Mouse (Mus musculus): Measurements from ENCODE around the gene Pik3r2.
A peak's percentile ranks its signal among the peaks of the same experiment; 100 is the strongest.

Gene Pik3r2

DNA sequence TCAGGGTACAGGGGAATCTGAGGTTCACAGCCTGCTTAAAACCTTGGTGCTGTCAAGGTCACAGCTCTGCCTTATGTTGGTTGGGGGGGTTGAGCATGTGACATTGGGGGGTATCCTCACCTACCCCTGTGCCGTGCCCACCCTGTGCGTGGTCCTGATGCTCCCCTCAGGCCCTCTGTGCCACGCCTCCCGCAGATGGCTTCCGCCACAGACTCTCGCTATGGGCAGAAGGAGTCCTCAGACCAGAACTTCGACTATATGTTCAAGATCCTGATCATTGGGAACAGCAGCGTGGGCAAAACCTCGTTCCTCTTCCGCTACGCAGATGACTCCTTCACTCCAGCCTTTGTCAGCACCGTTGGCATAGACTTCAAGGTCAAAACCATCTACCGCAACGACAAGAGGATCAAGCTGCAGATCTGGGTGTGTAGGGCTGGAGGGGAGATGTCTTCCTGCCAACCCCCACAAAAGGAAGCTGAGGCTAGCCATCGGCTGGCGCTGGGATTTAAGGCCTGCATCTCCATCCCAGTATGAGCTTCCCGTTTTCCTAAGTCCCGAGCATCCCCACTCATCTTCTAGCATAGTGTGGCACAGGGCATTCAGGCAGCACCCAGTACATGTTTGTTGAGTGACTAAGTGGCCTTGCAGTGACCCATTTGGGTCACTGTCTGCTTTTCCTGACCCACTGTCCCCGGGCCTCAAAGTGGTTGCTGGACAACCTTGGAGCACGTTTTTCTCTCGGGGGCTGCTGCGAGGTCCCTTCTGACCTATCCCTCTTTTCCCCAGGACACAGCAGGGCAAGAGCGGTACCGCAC, 20.6 kb downstream of the Pik3r2 start:
- DNase-seq: no peak

DNA sequence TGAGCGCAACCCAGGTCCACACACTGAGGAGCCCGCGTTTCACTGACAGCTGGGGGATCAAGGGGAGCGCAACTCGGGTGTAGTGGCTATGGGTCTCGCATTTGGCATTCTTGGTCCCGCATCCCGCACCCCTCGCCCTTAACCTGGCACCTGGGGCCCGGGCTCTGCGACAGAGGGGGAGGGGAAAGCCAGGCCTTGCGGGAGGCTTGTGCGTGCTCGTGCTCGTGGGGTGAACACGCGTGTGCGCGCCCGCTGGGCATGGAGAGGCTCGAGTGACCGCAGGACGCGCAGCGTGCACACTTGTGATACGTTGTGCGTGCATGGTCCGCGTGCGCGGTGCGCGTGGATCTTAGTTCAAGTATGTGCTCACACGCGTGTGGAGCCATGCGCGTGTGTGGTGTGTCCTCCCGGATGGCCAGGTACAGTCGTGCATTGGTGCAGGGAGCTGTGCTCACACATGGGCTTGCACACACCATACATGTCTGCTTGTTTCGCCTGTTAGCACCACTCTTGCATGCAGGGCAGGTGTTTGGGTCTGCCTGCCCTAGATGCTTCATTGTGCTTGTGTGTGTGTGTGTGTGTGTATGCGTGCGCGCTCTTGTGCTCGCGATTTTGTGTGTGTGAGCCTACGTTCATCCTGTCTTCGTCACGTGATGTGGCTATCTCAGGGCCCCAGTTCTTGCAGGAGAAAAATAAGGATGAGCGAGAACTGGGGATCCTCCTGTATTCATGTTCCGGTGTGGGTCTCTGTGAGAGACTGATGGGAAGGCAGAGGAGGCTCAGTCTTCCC, 21.4 kb downstream of the Pik3r2 start:
- no peak for DNase-seq

DNA sequence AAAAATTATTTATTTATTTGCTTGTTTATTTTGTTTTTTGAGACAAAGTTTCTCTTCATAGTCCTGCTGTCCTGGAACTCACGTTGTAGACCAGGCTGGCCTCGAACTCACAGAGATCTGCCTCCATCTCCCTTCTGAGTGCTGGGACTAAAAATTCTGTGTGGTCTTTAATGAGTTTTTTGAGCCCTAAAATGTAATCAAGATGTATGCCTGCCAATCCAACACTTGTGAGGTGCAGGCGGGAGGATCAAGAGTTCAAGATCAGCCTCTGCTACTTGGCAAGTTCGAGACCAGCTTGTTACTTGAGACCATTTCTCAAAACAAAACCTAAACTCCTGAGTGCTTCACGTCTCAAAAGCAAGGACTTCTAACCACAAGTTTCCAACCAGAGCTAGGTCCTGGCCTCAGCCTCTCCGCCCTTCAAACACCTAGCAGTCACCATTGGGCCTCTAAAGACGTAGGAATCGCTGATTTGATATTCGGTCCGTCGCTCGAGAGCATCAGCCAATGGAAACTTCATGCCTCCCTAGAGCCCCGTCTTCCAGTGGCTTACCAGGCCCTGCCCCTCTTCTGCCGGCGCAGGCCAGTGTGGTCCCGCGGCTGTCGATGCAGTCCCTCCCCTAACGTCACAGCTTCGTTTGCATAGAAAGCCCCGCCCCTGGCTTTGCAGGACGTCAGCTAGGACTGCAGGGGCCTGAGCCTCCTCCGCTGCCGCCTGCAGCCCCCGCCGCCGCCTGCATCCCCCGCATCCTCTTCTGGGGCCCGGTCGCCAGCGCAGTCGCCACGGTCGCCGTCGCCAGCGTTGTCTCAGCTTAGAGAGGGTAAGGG, 22.3 kb downstream of the Pik3r2 start, which contains the start of gene Rab3a:
Rab3a (plus strand) TSS at position 637 of the 828 bp plus-strand sequence.
- DNase-seq: peak; percentile 96

DNA sequence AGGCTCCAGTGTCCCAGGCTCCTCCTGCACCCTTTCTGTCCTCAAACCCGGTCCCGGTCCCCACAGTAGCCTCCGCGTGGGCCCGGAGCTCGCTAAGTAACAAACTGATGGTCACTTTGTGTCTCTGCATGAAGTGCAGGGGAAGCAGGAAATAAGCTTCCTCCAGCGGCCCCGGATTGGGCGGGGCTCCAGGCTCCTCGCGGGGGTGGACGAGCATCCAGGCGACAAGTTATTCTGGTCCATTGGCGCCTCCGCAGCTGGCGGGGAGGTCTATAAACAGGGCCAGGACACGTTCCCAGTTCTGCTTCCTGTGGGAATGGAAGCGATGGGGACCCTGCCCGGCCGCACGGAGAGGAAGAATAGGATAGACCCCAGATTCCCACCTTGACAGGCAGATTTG, 23.4 kb downstream of the Pik3r2 start:
- peak; percentile 92 for DNase-seq

DNA sequence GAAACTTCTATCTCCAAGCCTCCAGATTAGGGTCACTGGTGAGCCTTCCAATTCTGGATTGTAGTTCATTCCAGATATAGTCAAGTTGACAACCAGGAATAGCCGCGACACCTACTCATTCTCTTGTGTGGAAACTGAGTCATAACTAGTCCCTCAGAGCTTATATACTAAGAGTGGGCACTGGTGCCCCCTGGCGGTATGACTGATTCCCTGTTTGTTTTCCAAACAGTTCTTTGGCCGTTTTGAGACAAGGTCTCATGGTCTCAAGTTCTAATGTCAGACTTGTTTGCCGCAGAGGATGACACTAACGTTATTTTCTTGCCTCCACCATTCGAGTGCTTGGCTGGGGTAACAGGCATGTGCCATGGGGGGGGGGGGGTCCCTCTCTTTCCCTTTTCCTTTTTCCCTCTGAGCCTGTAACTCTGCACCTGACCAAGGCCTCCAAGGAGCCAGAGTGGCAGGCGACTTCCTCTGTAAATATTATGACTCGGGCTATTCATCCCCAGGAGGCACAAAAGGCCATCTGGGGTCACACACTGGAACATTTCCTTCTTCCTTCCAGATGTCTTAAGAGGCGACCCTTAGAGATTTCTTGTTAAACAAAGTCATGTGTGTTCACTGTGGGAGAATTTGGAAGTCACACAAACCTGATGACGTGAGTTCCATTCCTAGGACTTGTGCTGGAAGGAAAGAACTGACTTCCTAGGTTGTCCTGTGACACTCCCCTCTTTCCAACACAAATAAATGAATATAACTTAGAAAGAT, 24.3 kb downstream of the Pik3r2 start:
- peak; percentile 88 for DNase-seq

DNA sequence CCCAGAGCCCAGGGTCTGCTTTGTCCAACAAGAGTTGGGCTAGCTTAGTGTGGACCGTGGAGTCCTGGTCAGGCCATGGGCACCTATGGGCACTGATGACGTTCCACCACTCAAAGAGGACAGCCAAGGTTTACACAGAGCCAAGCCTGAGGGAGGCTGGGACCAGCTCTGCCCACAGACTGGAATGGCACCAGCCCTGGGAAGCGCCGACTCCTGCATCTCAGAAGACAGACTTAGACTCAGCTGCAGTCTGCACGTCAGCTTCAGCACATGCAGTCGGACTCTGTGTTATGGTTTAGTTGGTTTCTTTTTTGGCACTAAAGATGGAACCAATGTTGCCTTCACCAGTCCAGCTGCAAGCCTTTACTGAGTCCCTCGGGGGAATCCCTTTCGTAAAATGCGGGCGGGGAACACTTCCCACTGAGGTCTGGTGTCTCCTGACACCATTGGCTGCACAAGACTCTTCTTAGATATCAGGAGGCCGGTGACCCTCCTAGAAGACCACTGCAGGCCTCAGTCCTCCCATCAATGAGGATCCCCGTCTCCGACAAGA, 26.3 kb downstream of the Pik3r2 start:
- DNase-seq: no peak

DNA sequence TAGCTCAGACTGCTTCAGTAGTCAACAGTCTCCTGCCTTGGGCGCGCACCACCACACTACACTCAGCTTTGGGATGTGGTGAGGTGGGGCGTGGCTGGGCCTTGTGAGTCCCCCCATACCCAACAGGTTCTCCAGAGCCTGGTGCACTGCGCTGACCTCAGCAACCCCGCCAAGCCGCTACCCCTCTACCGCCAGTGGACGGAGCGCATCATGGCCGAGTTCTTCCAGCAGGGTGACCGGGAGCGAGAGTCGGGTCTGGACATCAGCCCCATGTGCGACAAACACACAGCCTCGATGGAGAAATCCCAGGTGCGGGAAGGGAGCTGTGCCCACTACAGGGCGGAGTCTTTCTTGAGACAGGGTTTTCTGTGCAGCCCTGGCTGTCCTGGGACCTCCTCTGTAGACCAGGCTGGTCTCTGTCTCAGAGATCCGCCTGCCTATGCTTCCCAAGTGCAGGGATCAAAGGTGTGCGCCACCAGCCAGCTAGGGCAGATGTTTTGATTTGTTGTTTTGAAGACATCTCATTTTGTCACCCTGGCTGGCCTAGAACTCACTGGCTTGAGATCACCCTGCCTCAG, 27.3 kb downstream of the Pik3r2 start:
- DNase-seq: no peak

DNA sequence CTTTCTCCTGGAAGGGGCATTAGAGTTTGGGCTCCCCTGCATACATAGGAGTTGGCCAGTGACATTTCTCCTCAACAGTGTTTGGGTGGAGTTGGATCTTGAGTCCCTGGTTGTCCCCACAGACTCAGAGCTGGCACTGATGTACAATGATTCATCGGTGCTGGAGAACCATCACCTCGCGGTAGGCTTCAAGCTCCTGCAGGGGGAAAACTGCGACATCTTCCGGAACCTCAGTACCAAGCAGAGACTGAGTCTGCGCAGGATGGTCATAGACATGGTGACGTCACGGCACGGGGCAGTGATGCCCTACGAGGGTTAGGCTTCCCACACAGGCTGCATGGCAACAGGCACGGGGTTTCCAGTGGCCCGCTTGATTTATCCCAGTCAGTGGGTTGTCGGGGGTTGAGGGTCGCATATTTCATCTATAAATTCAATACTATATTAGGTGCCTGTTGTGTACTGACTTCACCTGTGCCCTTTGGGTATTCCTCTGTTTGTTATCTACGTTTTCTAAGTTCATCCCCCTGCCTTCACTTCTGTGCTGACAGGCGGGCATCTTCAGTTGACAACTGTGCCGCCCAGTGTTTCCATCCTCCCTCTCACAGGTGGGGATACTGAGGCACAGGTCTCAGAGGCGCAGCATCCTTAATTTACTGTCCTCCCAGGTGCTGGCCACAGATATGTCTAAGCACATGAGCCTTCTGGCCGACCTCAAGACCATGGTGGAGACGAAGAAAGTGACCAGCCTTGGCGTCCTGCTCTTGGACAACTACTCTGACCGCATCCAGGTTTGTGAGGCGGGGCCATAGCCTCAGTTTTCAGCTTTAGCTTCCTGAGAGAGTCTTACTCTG, 28.0 kb downstream of the Pik3r2 start:
- no peak for DNase-seq

DNA sequence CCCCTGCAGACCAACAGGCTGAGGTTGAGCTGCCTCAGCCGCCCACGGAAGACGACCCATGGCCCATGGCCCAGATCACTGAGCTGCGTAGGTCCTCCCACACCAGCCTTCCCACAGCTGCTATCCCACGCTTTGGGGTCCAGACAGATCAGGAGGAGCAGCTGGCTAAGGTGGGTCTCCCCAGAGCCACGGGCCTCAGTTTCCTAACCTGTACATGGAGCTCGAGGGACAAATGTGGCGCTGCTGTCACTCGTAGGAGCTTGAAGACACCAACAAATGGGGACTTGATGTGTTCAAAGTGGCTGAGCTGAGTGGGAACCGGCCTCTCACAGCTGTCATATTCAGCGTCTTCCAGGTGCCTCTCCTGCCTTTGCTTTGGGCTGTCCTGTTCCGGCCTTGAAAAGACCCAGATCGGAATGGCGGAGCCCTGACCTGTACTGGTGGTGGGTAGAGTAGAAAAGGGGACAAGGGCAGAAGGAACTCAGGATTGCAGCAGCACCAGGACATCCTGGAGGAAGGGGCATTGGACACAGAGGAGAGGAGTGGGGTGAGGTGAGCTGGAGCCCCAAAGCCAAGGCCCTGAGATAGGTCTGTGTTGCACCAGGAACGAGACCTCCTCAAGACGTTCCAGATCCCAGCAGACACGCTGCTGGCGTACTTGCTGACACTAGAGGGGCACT, 29.2 kb downstream of the Pik3r2 start:
- DNase-seq: no peak

DNA sequence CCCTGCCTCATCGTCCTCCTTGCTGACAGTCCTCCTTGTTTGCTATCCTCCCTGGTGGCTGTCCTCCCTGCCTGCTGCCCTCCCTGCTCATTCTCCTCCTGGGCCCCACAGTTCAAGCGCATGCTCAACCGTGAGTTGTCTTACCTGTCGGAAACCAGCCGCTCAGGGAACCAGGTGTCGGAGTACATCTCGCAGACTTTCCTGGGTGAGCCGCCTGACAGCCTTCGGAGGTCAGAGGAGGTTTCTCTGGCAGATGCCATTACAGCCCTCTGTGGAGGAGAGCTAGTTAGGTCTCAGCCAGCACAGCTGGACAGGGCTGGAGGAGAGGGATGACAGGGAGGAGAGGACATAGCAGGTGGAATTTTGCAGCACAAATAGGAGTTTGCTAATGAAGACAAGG, 29.8 kb downstream of the Pik3r2 start:
- DNase-seq: no peak

DNA sequence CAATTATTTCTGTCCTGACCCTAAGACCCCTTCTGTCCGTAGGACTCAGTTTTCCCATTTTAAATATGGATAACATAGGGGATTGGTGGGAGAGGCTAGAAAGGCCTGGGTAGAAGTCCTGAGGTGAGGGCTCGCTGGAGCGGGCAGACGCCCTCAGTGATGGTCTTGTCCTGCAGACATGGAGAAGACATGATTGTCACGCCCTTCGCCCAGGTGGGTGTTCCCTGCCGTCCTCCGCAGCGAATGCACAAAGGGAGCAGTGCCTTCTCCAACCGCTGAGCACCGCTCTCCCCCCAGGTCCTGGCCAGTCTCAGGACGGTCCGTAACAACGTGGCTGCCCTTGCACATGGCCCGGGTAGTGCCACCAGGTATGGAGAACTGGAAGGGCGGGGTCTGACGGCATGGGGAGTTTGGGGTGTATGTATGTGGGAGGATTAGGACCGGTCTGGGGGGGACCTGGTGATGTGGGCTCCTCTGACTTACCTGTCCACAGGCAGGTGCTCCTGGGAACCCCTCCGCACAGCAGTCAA, 30.8 kb downstream of the Pik3r2 start:
- DNase-seq: no peak

DNA sequence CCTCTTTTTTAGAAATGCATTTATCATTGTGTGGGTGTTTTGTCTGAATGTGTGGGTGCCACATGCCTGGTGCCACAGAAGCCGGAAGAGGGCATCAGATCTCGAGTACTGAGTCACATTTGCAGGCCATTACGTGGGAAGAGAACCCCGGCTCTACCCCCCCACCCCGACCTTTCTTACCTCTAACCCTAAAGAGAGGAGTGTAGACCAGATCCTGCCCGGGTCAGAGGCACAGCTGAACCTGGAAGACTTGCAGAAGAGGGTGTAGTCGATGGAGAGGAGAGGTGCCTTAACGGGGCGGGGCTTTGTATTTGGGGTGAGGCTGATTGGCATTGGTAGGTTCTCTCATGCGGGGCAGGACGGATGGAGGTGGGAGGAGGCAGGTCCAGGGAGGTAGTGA, 31.7 kb downstream of the Pik3r2 start:
- DNase-seq: no peak

DNA sequence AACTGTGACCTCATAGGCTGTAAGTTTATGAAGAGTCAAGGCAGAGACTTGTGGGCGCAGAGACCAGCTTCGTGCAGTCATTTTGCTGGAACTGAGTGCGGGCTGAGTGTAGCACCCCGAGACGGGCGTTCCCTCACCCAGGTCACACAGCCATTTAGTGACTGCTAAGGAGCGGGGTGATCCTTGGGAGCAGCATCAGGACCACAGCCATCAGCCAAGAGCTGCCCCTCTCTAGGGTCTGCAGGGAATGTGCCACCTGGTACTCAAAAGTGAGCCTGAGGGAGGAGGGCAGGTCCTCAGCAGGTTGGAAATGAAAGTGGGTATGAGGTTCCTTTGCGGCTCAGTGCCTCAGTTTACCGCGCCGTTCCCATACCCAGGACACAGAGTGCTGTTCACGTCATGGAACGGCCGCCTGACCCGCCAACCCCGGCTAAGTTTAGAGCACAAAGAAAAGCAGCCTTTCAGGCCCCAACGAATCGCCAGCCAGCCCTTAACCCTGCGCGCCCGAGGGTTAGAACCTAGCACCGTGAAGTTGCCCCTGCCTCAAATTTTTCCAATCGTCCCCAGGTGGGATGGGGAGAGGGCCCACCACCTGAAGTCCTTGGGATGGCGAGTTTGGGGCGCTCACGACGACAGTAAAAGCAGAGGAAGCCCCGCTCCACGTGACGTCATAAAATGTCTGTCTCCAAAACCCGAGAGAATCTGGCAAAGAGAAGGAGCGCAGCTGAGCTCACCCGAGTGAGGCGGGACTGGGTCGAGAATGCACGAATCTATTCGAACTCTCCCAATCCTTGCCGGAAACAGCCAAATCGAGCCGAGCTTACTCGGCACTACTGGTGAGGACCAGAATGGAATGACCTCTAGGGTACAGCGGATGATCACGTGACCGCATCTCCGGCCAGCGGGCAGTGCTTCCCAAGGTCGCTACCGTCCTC, 32.6 kb downstream of the Pik3r2 start:
- DNase-seq: peak; percentile 54

DNA sequence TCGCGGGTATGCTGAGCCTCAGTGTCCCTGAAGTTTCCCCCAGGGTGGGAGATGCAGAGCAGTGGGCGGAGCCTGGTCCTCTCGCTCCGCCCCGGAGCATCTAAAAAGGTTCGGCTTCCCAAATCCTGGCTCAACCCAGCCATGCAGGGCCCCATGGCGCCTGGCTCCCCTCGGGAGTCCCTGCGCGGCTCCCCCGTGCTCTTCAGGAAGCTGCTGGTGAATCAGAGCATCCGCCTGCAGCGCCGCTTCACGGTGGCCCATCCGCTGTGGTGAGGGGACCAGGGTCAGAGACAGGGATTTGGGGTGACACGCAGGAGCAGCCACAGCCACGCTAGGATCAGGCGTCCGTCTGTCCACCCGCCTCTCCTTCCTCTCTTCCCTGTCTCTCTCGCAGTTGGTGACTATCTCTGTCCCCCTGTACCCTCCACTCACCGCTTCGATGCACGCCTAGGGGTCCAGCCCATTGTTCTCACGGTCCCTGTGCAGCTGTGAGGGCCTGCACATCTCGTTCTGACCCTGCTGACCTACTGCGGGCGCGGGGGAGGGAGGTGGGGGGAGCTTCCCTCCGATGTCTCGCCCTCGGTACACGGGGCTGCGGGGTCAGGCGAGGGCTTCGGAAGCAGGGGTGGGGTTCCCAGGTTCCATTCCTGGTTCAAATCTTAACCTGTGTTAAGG, 33.4 kb downstream of the Pik3r2 start:
- no peak for DNase-seq

DNA sequence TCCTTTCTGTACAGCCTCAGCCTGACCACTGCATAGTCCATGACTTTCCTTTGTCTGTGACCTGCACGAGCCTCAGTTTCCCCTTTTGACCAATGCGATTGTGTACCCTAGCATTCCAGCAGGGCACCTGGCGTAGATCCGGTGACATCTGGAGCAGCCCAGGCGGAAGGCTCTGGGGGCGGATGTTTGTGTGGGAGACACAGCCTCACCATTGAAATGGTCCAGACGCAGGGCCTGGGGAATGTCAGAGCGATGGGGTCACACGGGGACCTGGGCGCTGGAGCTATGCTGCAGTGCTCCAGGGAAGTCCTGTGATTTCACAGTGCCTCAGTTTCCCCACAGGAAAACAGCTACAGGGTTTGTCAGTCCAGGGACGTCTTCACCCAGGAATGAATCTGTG, 34.3 kb downstream of the Pik3r2 start:
- no peak for DNase-seq

DNA sequence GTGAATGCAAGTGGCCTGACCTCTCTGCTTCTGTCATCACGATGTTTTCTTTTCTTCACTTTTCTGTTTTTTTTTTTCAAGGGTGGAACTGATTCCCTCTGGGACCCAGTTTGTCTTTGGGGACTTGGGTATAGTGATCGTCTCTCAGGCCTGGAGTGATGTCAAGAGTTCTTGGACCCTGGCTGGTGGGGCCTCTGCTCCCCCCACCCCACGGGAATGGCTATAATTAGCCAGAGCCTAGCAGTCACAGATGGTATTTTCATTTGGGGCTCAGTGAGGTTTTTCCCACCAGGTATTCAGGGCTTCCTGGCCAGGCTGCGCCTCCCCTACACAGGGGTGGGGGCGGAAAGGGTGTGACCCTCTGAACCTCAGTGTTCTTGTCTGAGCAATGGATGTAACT, 34.9 kb downstream of the Pik3r2 start:
- DNase-seq: no peak

DNA sequence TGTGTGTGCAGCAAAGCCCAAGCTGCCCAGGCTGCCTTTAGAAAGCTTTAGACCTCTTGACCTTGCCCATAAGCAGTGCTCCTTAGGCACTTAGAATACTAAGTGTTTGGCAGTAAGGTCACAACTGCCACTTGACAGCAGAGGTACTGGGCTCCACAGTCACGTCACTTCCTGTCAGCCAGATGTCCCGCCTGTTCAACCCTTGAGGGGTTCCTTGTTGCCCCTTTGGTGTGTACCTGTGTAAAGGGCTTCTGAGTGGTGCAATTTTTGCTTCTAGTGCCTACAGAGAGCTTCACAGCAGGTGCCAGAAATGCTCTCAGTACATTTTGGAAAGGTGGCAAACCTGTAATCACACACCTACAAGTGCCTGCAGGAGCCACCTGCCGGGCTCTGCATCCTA, 38.3 kb downstream of the Pik3r2 start:
- peak; percentile 54 for DNase-seq

DNA sequence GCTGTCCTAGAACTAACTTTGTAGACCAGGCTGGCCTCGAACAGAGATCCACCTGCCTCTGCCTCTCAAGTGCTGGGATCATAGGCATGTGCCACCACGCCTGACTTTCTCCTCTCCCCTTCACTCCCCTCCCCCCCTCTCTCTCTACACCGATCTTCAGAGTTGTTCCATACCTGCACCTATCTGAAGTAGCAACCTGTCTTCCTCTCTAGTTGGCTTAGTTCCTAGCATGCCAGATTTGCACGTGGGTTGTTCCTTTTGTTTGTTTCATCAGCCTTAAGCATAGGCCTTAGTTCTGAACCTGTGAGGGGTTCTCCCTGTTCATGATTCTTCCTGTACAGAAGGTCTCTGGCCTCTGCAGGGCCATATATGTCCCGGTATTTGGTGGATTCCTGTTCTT, 38.8 kb downstream of the Pik3r2 start:
- no peak for DNase-seq
